Mouse (Mus musculus): ENCODE measurements around the gene Cym. TPM values are rescaled to one million over a fixed set of nuclear protein-coding genes. Genes with fewer than 3 reads are reported as not detected.

Cym gene
- 5.4 and 7.9 TPM in 2 replicates for polyA plus RNA-seq (2015; fragmentation: Nextera tagmentation; extraction: Ambion mirVana)

GRCm38 (mm10) chr3:107221608-107222007, at the start of gene Cym:
Gene Cym, minus strand, starts transcription at chr3:107221732.

GRCm38 (mm10) chr3:107239607-107240006, 18.1 kb upstream of the Cym start, which contains the start of gene Prok1:
Gene Prok1, minus strand, starts transcription at chr3:107239707.

GRCm38 (mm10) chr3:107230527-107230926, 9.0 kb upstream of the Cym start, which contains the start of gene A630076J17Rik:
Gene A630076J17Rik, plus strand, starts transcription at chr3:107230614.

GRCm38 (mm10) chr3:107182756-107183155, 38.8 kb downstream of the Cym start, which contains the start of gene Kcna10:
Gene Kcna10, plus strand, starts transcription at chr3:107183056.

Other genes starting within 250 kb of the Cym start
- gene Kcna3, start 185.6 kb downstream of the Cym start, polyA plus RNA-seq (2015; fragmentation: Nextera tagmentation; extraction: Ambion mirVana): 0.08 and 0.69 TPM in 2 replicates
- 0.04 and 0.07 TPM in 2 replicates for gene Kcna2, start 120.6 kb downstream of the Cym start, polyA plus RNA-seq (2015; fragmentation: Nextera tagmentation; extraction: Ambion mirVana)
- gene Kcna10, start 38.7 kb downstream of the Cym start, polyA plus RNA-seq (2015; fragmentation: Nextera tagmentation; extraction: Ambion mirVana): not detected in 2 replicates
- gene A630076J17Rik, start 8.9 kb upstream of the Cym start, polyA plus RNA-seq (2015; fragmentation: Nextera tagmentation; extraction: Ambion mirVana): not detected in 2 replicates
- not detected in 2 replicates for gene Prok1, start 18.0 kb upstream of the Cym start, polyA plus RNA-seq (2015; fragmentation: Nextera tagmentation; extraction: Ambion mirVana)
- 179 and 209 TPM in 2 replicates for gene Lamtor5, start 57.1 kb upstream of the Cym start, polyA plus RNA-seq (2015; fragmentation: Nextera tagmentation; extraction: Ambion mirVana)
- 4.0 and 7.2 TPM in 2 replicates for gene Slc16a4, start 69.5 kb upstream of the Cym start, polyA plus RNA-seq (2015; fragmentation: Nextera tagmentation; extraction: Ambion mirVana)
- 6.3 and 7.5 TPM in 2 replicates for gene Rbm15, start 111.9 kb upstream of the Cym start, polyA plus RNA-seq (2015; fragmentation: Nextera tagmentation; extraction: Ambion mirVana)
- gene Kcnc4, start 237.8 kb upstream of the Cym start, polyA plus RNA-seq (2015; fragmentation: Nextera tagmentation; extraction: Ambion mirVana): 0.10 TPM in 1 of 2 replicates, not detected in the other

Measured in urinary bladder, postnatal 0 days (tissue).